Mouse (Mus musculus) adrenal gland, postnatal 25 days (tissue): ENCODE data around the gene Lipm. TPM values are rescaled to one million over a fixed set of nuclear protein-coding genes. Genes with fewer than 3 reads are reported as not detected.

Source experiments
- DNase-seq: peaks from one replicate; pipeline ENCODE4 v3.0.0; 2021; ENCODE audit warnings: mixed read lengths
- microRNA-seq, 2 experiments: library from miRNA; unstranded; fragments of <30 nt; microRNA quantifications; one replicate each; pipeline ENCODE4 v1.2.0; 2021
- total RNA-seq: library from RNA; stranded (reverse); gene quantifications from 2 replicates; pipeline ENCODE4 v1.2.3, GENCODE M21; 2021

The Lipm gene
- total RNA-seq, 1 experiment from 2014 or later: not detected

DNA sequence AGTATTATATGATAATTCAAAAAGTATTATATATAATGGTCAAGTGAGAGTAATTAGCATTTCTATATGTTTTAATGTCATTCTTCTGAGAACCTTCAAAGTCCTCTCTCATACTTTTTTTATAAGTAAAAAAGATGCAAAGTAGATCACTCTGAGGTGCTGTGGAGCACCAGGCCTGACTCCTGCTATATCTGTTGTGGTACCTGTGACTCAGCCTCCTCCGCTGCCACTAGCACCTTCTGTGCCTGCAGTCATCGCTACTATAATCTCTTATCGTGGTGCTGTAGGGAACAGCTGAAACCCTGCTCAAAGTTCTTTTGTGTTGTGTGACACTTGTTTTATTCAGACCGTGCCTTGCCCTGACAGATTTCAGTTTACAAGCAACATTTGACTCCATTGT, 65.7 kb downstream of the Lipm start:
- DNase-seq: no peak

DNA sequence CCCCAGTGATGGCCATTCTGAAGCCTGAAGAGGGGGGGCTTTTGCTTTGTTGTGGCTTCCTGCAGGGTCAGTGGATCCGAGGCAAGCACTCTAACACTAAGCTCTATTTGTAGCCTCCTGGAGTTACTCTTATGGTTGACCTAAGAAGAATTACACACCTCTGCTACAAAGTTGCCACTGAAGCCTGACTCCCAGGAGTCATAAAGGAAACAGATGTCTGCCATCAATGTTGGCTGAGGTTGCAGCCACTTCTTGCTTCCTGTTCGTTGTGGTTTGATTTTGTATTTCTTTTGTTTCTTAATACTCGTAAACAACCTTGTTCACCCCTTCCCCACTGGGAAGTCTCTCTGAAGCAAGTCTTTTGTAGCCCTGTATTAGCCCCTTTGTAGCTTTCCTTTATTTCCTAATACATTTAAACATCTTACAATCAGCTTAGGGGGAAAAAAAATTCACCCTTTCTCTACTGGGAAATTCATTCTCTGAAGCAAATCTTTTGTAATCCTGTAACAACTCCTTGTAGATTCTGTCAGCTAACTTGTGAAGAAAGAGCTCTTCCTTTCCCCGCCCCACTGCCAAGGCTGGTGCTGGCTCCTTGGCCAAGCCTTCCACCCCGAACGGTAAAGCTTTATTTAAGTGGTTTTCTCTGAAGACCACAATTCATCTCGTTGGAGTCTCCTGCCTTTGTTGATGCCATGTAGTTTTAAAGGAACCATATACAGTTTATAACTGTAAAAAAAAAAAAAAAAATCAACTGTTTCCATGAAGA, 67.3 kb downstream of the Lipm start:
- no peak for DNase-seq

DNA sequence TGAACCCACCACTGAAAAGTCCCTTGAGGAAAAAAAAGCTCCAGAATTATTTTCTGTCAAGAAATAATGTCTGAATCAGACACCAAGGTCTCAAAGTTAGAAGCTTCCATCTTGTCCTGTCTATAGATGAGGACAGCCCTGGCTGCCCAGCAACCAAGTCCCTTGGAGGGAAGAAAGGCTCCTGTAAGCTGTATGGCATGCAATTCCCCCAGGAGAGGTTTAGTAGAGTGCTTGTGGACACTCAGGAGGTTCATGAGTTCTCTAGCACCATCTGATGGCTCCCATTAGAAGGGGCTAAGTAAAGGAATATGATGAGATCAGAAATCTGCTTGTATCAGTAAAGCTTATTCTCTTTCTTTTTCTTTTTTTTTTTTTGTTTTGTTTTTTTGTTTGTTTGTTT, 68.4 kb downstream of the Lipm start:
- DNase-seq: no peak

DNA sequence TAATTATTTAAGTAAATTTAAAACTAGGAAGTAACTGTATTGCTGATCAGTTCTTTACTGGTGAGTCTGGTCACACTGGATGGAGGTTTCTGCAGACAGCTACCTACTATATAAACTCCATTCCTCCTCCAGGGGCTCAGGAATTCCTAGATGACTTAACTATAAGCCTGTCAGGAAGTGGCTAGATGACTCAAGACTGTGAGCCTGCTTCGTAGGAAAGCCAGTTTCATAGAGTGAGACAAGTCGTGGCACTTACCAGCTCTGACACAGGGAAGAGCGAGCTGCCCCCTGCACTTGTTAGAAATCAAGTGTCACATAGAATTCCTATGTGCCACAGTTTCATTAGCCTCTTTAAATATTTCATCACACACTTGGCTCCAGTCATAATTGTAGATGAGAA, 70.4 kb downstream of the Lipm start:
- no peak for DNase-seq

Small RNA genes within 50 kb of the gene (microRNA-seq; reads per million reads assigned to microRNA genes)
- 0 reads per million in 2 experiments for gene Gm23334

Other genes with a start within 250 kb of the Lipm start
- not detected in 2 replicates for gene Lipf, start 139.7 kb upstream of the Lipm start, total RNA-seq
- 0.30 TPM in 1 of 2 replicates, not detected in the other for gene Lipk, start 92.6 kb upstream of the Lipm start, total RNA-seq
- 0.88 TPM in 1 of 2 replicates, not detected in the other for gene Lipn, start 33.6 kb upstream of the Lipm start, total RNA-seq
- not detected in 2 replicates for gene Ankrd22, start 65.1 kb downstream of the Lipm start, total RNA-seq
- gene Stambpl1, start 91.3 kb downstream of the Lipm start, total RNA-seq: 5.5 and 6.7 TPM in 2 replicates
- 22.6 and 26.8 TPM in 2 replicates for gene Acta2, start 154.7 kb downstream of the Lipm start, total RNA-seq
- gene Fas, start 189.7 kb downstream of the Lipm start, total RNA-seq: 6.7 and 8.3 TPM in 2 replicates